Mouse (Mus musculus) activated CD4-positive, CD25-positive, alpha-beta regulatory T cell (primary cell): ENCODE data around the gene Fastkd3. TPM values are rescaled to one million over a fixed set of nuclear protein-coding genes. Genes with fewer than 3 reads are reported as not detected.

Experiments used
- polyA plus RNA-seq, 2 experiments: library from polyadenylated mRNA; unstranded; fragments of 100-300 nt; shearing (Covaris generic); gene quantifications; one replicate each; pipeline ENCODE4 v1.2.1; 2017

Fastkd3 gene
- 10 to 100 TPM; 15.0 to 19.3 TPM for polyA plus RNA-seq

GRCm38 (mm10) chr13:68581747-68582516, at the start of gene Fastkd3, which contains the start of gene Mtrr:
Gene Fastkd3, plus strand, starts transcription at chr13:68582234.
Gene Mtrr, minus strand, starts transcription at chr13:68582149.

GRCm38 (mm10) chr13:68597199-68597598, 15.2 kb downstream of the Fastkd3 start, which contains the start of gene 1700001L19Rik:
Gene 1700001L19Rik, plus strand, starts transcription at chr13:68597421.

Other genes starting within 250 kb of the Fastkd3 start
- 10 to 100 TPM; 18.7 to 23.6 TPM for gene Mtrr, start 85 bp upstream of the Fastkd3 start, polyA plus RNA-seq
- gene 1700001L19Rik, start 15.2 kb downstream of the Fastkd3 start, polyA plus RNA-seq = not detected